Mouse (Mus musculus): Measurements from ENCODE around the gene Cacna1e. TPM values are rescaled to one million over a fixed set of nuclear protein-coding genes. Genes with fewer than 3 reads are reported as not detected.

The Cacna1e gene
- polyA plus RNA-seq, 1 experiment, result not detected

- no peak overlapping the region for H3K27ac ChIP-seq (replicated peaks; ENCODE audit: low read depth, low read length)
- H3K4me1 ChIP-seq (ENCODE audit: control insufficient read depth, insufficient read depth, insufficient read length, low read length), result no peaks in the 10 kb centered on the region
- H3K4me3 ChIP-seq (ENCODE audit: insufficient read depth, low read depth, low read length), result no peak overlapping the region
These were observed 205.3 kb downstream of the Cacna1e start for GRCm38 (mm10) chr1:154678989-154679388.

DNA sequence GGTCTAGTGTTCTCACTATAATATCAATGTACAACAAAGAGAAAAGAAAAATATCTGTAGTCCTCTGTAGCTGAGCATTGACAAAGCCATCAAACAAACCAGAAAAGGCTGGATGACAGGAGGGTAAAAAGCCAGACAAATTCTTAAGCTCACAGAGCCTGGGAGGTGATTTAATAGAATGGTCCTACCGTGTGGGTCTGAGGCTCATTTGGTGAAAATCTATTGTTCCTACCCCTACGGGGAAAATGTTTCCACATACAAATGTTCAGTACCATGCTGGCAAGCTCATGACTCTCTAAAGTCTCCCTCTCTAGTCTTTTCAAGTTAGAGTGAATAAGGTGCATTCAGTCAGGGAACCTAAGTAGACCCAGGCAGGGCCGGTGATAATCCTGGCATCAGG, 206.2 kb downstream of the Cacna1e start:
- Histone ChIP-seq H3K27ac (replicated peaks; ENCODE audit: low read depth, low read length) (no peak overlapping the region), H3K4me1 (ENCODE audit: control insufficient read depth, insufficient read depth, insufficient read length, low read length) (no peaks in the 10 kb centered on the region), H3K4me3 (ENCODE audit: insufficient read depth, low read depth, low read length) (no peak overlapping the region)

DNA sequence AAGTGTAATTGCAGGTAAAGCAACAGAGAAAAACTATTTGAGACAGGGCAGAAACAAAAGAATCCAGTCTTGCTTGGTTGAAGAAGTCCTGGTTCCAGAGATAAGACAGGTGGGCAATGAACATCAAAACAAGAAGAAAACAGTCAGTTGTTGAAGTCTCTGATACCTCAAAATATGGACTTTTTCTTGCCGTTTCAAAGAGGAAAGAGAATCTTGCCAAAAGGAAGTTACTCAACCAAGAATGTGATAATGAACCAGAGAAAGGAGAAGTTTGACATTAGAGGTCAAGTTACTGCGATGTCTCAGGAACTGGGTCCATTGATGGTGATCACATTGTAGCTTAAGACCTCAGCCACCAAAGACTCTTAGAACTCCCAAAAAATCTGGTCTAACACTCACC, 206.6 kb downstream of the Cacna1e start:
- no peak overlapping the region for H3K27ac ChIP-seq (replicated peaks; ENCODE audit: low read depth, low read length)
- no peak overlapping the region for H3K4me3 ChIP-seq (ENCODE audit: insufficient read depth, low read depth, low read length)
- H3K4me1 ChIP-seq (ENCODE audit: control insufficient read depth, insufficient read depth, insufficient read length, low read length), result no peaks in the 10 kb centered on the region

GRCm38 (mm10) chr1:154663721-154664120, 220.6 kb downstream of the Cacna1e start:
- H3K27ac ChIP-seq (replicated peaks; ENCODE audit: low read depth, low read length), result no peak overlapping the region
- no peaks in the 10 kb centered on the region for H3K4me1 ChIP-seq (ENCODE audit: control insufficient read depth, insufficient read depth, insufficient read length, low read length)
- no peak overlapping the region for H3K4me3 ChIP-seq (ENCODE audit: insufficient read depth, low read depth, low read length)

DNA sequence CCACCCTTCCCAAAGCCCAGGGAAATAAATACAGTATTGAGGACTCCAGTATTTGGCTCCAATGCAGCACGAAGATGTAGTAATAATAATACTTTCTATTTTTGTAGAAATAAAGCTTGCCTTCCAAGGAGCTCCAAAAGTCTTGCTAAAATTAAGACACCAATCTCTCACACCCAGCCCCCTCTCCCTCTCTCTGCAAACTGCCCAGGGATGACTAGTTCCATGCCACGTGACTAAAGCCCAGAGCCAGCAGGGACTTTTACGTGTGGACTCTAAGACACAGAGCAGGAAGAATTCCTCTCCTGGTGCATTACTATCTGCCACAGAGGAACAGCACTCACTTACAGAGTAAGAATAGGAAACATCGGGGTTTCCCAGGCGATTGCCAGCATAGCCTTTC, 222.3 kb downstream of the Cacna1e start:
- H3K4me1 ChIP-seq (ENCODE audit: control insufficient read depth, insufficient read depth, insufficient read length, low read length), result no peaks in the 10 kb centered on the region
- no peak overlapping the region for H3K27ac ChIP-seq (replicated peaks; ENCODE audit: low read depth, low read length)
- H3K4me3 ChIP-seq (ENCODE audit: insufficient read depth, low read depth, low read length), result no peak overlapping the region

DNA sequence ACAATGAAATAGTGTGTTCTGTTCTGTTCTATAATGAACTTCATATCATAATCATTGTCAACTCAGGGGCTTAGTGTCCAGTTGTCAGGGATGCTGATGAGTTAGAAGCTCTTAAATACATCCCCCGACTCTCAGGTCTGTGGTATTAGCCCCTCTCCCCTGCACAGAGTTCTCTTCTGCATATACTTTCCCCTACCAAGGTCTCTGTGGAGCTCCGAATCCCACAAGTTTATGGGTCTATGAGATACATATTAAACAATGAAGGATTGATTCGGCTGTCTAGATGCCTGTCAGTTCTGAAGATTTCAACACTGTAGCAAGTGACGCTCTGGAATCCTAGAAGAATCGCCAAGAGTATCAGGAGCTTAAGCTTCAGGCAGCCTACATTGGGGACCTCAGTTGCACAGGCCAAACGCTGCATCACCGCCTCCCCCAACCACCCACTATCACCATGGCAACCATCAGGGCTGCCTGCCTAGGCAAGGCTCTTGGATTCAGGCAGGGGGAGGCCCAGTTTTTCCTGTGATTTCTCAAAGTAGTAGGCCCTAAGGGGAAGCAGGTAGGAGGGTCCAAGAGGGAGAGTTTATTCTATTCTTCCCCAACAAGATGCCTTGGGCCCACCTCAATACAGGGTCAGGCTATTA, 223.0 kb downstream of the Cacna1e start:
- Histone ChIP-seq H3K4me3 (ENCODE audit: insufficient read depth, low read depth, low read length) (no peak overlapping the region), H3K4me1 (ENCODE audit: control insufficient read depth, insufficient read depth, insufficient read length, low read length) (no peaks in the 10 kb centered on the region), H3K27ac (replicated peaks; ENCODE audit: low read depth, low read length) (no peak overlapping the region)

- Histone ChIP-seq H3K27ac (replicated peaks; ENCODE audit: low read depth, low read length) (no peak overlapping the region), H3K4me3 (ENCODE audit: insufficient read depth, low read depth, low read length) (no peak overlapping the region), H3K4me1 (ENCODE audit: control insufficient read depth, insufficient read depth, insufficient read length, low read length) (no peaks in the 10 kb centered on the region)
These were observed 226.9 kb downstream of the Cacna1e start for GRCm38 (mm10) chr1:154657366-154657765.

DNA sequence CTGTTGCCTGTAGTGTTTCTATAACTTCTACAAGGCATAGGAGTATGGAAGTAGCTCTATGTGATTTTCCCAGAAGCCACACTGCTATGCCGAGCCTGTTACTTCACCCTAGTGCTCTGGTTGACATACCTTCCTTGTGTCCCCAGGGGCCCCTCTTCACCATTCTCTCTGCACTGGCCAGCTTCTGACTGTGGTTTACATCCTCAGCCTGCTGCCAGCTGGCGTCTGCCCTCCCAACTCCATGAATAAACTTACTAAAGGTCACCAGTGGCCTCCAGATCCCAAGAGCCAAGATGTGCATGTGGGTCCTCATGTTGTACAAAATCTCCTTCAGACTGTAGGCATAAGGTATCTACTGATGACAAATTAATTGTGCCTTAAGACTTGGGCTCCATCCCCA, 230.3 kb downstream of the Cacna1e start:
- H3K27ac ChIP-seq (replicated peaks; ENCODE audit: low read depth, low read length), result no peak overlapping the region
- H3K4me1 ChIP-seq (ENCODE audit: control insufficient read depth, insufficient read depth, insufficient read length, low read length), result no peaks in the 10 kb centered on the region
- no peak overlapping the region for H3K4me3 ChIP-seq (ENCODE audit: insufficient read depth, low read depth, low read length)

DNA sequence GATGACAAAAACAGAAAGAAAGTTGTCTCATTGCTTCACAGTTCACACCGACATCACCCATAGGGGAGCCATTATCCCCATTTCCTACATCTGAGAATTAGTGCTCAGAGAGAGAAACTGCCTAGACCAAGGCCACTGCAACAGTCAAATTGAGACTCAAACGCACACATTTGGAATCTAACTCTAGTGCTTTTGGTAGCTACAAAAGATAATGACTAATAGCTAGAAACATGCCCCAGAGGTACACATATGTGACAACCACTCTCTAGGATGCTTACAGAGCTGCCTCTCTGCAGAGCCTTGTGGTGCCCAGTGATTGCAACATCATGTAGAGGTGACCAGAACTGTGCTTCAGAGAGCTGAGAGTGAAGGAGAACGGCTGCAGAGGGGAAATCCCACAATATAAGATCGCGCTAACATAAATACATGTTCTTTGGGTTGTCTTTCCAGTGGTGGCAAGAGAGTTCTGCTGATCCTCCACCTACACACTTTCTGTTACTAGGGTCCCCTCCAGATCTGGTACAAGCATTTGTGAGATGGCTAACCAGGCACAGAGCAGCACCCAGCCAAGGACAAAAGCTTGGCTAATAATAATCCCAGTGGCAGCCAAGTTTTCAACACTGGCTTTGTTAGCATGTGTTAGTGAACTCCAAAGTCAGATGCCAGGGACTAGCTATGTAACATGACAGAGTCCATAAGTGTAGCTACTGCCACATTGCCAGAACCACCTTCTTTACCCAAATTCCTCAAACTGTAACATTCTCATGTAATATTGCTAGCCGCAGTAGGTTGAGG, 237.9 kb downstream of the Cacna1e start:
- Histone ChIP-seq H3K4me3 (ENCODE audit: insufficient read depth, low read depth, low read length) (no peak overlapping the region), H3K4me1 (ENCODE audit: control insufficient read depth, insufficient read depth, insufficient read length, low read length) (no peaks in the 10 kb centered on the region), H3K27ac (replicated peaks; ENCODE audit: low read depth, low read length) (no peak overlapping the region)

DNA sequence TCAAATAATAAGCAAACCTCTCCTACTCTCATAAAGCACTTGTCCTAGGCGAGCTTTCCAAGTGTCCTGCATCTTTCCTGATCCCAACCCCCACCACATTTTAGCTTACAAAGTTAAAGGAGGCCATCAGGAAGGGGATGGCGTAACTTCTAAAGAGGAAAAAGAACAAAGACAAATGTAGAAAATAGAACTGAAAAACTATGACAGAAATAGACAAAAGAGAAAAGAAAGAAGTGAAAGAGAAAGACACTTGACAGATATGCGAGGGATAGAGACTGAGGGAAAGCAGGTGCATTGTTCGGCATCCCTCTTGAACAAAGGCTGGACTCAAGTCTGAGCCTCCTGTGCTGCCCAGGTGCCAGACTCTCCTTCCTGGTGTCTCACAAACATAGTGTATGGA, 246.5 kb downstream of the Cacna1e start:
- no peaks in the 10 kb centered on the region for H3K4me1 ChIP-seq (ENCODE audit: control insufficient read depth, insufficient read depth, insufficient read length, low read length)
- no peak overlapping the region for H3K4me3 ChIP-seq (ENCODE audit: insufficient read depth, low read depth, low read length)
- H3K27ac ChIP-seq (replicated peaks; ENCODE audit: low read depth, low read length), result no peak overlapping the region

GRCm38 (mm10) chr1:154635766-154636165, 248.5 kb downstream of the Cacna1e start:
- no peak overlapping the region for H3K4me3 ChIP-seq (ENCODE audit: insufficient read depth, low read depth, low read length)
- no peak overlapping the region for H3K27ac ChIP-seq (replicated peaks; ENCODE audit: low read depth, low read length)

DNA sequence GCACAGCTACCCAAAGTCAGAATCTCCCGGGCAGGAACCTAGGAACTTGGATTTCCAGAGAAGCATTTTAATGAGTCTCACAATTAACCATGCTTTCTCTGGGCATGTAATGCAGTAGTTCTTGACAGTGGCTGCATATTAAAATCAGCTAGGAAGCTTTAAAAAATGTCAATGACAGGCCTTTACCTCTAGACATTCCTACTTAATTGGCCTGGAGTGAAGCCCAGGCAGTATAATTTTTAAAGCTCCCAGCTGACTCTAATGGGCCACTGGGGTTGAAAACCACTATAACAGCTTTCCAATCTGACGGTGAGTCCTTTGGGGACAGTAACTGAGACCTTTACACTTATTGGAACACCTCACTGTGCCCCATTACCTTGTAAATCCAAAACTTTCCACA, 251.4 kb downstream of the Cacna1e start:
- no peak overlapping the region for H3K4me3 ChIP-seq (ENCODE audit: insufficient read depth, low read depth, low read length)
- no peaks in the 10 kb centered on the region for H3K4me1 ChIP-seq (ENCODE audit: control insufficient read depth, insufficient read depth, insufficient read length, low read length)
- H3K27ac ChIP-seq (replicated peaks; ENCODE audit: low read depth, low read length), result no peak overlapping the region

More at GRCm38 (mm10) chr1:154635766-154636165, 248.5 kb downstream of the Cacna1e start:
- no peaks in the 10 kb centered on the region for H3K4me1 ChIP-seq (ENCODE audit: control insufficient read depth, insufficient read depth, insufficient read length, low read length)

DNA sequence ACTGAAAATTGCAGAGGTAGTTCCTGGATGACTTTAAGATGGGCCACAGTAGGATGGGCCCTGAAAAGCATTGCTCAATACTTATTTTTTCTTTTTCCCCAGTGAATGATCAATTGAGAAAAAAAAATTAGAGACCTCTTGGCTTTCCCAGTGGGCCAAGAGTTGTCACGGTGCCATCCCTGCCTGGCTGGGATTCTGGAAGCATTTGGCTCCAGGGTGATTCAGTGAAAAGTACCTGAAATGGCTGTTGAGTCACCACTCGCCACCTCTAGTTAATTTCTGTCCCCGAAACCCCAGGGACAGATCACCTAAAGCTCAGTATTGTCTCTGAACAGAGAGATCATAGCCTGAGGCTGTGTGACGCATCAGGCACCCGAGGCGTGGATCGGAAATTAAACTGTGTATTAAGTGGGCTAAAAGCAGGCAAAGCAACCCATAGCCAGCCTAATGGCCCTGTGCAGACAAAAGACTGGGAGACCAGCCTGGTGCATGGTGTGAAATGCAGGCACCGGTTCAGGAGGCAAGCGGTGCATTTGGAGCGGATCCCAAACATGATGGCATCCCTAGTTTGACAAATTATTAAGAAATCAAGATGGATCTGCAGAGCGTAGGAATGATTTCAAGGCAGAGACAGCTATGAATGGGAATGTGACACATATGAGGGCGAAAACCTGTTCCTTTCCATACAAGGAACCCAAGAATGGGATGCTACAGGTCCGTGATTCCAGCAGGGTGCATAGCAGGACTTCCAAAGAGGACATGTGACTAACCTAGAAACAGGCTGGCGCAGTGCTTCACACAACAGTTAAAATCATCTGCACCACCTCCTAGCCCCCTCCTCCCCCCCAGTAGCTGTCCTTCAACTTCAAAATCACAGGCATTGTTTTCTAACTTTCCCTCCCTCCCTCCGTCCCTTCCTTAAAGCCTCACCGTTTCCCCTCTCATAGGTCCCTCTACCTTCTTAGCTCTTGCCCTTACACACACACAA, 261.3 kb downstream of the Cacna1e start:
- Histone ChIP-seq H3K4me3 (ENCODE audit: insufficient read depth, low read depth, low read length) (no peak overlapping the region), H3K27ac (replicated peaks; ENCODE audit: low read depth, low read length) (no peak overlapping the region), H3K4me1 (ENCODE audit: control insufficient read depth, insufficient read depth, insufficient read length, low read length) (no peaks in the 10 kb centered on the region)

DNA sequence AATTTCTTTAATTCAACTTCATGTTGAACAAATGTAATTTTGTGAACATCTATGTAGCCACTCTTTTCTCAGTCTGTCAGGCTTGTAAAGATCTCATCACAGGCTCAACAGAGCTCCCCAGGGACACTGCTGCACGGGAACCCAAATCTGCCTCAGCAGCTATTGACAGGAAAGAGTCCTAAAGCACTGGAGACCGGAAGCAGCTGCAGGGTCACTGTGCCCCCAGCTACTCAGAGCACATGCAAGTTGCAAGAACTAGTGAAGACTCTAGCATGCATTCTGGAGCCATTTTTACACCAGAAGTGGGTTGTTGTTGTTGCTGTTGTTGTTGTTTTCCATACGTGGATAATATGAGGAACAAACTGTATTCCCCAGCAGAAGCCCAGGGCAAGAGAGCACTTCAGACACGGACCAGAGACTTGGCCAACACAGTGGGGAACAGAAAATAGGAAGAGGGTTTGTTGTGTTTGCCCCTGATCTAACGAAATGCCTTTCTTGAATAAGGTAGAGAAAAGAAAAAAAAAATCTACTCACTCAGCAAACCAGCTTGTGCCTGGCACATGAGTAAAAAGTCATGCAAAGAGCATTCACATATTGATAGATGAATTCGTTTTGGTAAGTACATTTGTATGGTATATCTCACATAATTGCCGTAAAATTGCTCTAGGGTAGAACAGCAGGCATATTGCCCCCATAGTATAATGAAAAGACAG, 266.4 kb downstream of the Cacna1e start:
- no peak overlapping the region for H3K27ac ChIP-seq (replicated peaks; ENCODE audit: low read depth, low read length)
- no peaks in the 10 kb centered on the region for H3K4me1 ChIP-seq (ENCODE audit: control insufficient read depth, insufficient read depth, insufficient read length, low read length)
- H3K4me3 ChIP-seq (ENCODE audit: insufficient read depth, low read depth, low read length), result no peak overlapping the region

DNA sequence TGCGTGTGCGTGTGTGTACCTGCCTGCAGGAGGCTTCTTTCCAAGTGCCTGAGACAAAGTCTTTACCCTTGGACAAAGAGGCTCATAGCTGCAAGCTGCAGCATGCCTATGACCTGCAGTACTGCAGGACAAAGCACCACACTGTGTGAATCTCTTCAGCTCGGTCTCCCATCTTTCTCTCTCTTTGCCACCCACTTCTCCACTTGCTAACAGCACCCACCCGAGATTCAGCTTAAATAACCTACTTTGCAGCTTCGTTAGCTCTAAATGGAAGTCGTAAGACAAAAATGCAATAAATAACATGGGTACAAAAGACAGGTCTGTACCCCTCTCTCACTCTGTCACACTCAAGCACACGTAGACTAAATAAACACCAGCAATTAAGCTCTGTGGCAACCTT, 268.5 kb downstream of the Cacna1e start:
- Histone ChIP-seq H3K27ac (replicated peaks; ENCODE audit: low read depth, low read length) (no peak overlapping the region), H3K4me1 (ENCODE audit: control insufficient read depth, insufficient read depth, insufficient read length, low read length) (no peaks in the 10 kb centered on the region), H3K4me3 (ENCODE audit: insufficient read depth, low read depth, low read length) (no peak overlapping the region)

All from brown adipose tissue, adult 24 weeks (tissue).